ENCODE assay signal across 22 mouse cellular contexts in genomic region chr4:75589901-75590300, GRCm38 (mm10).
DNase-seq lines count a peak whose midpoint lies in the region; ATAC-seq lines count a peak whose summit lies in the region.
"Had no signal": no experiment of that assay in that cellular context is flagged by ENCODE, and none has a peak within 500 bp of the region (broad histone marks: within the 10 kb centered on the region; RNA-seq: fewer than 3 reads in every experiment).

No protein-coding gene starts in this region.

- peak; percentile 100 for ATAC-seq in frontal cortex, adult (ENCODE audit: low TSS enrichment)
- ATAC-seq: CD4-positive, CD25-positive, alpha-beta regulatory T cell, adult 4 months; forebrain, embryonic 16.5 days; intestine, postnatal 0 days; liver, embryonic 12.5 days; liver, postnatal 0 days; midbrain, embryonic 16.5 days had no signal

- no peak for DNase-seq in frontal cortex, postnatal 10 days (ENCODE audit: low spot score in 2 of 2)
- peak; percentile 31 for DNase-seq in right cerebral cortex, adult 18-20 months
- DNase-seq in right cerebral cortex, postnatal 25 days, result no peak
- peak; percentile 28 to 44 for DNase-seq in left cerebral cortex, adult 9 months (ENCODE audit: low spot score in 2 of 2)
- DNase-seq in telencephalon, adult 2 months (ENCODE audit: low read depth, low spot score), result peak; percentile 68
- no peak for DNase-seq in spleen, adult 18-20 months
- DNase-seq: adrenal gland, postnatal 14 days; cerebellum, adult 2 months; cerebellum, postnatal 14 days; gastrocnemius, adult 2 months; heart, adult 2 months; heart, postnatal 10 days; kidney, adult 9 months; kidney, postnatal 10 days; liver, postnatal 0 days; lung, postnatal 36 days had no signal

Comparison
In these comparisons a context has a peak if more than half of its experiments do, and no peak if none do; other contexts are left out.
1. DNase-seq: peak in right cerebral cortex, adult 18-20 months (single experiment), left cerebral cortex, adult 9 months (2 of 2) and telencephalon, adult 2 months (single experiment); none in frontal cortex, postnatal 10 days (0 of 2), right cerebral cortex, postnatal 25 days (single experiment) and spleen, adult 18-20 months (0 of 2).